Mouse (Mus musculus): ENCODE data around the gene Gtf2i. TPM values are rescaled to one million over a fixed set of nuclear protein-coding genes. Genes with fewer than 3 reads are reported as not detected.

Gtf2i gene
- polyA plus RNA-seq, 1 experiment from 2014 or later: 195 TPM

- no peaks in the 10 kb centered on the region for H3K27me3 ChIP-seq
- WGBS: 90% methylated on average over 4 of the region's 4 CpGs
- no peak for ATAC-seq
- H3K4me1 ChIP-seq: no peaks in the 10 kb centered on the region
- no peak overlapping the region for H3K4me3 ChIP-seq
- peaks cover 97% of the 10 kb centered on the region for H3K36me3 ChIP-seq (ENCODE audit: poor library complexity, severe bottlenecking)
- no peak overlapping the region for H3K27ac ChIP-seq
- H3K9me3 ChIP-seq (replicated peaks): no peaks in the 10 kb centered on the region
- no peak overlapping the region for H3K9ac ChIP-seq
- H3K4me2 ChIP-seq: no peak overlapping the region
Observed at GRCm38 (mm10) chr5:134270566-134270965, 44.0 kb downstream of the Gtf2i start.

GRCm38 (mm10) chr5:134269751-134270150 lies 44.8 kb downstream of the Gtf2i start:
- no peaks in the 10 kb centered on the region for H3K4me1 ChIP-seq
- H3K4me2 ChIP-seq: no peak overlapping the region
- H3K9me3 ChIP-seq (replicated peaks): no peaks in the 10 kb centered on the region
- no peak overlapping the region for H3K4me3 ChIP-seq
- H3K27ac ChIP-seq: no peak overlapping the region
- WGBS: 87% methylated on average over 5 of the region's 5 CpGs
- H3K9ac ChIP-seq: no peak overlapping the region
- no peaks in the 10 kb centered on the region for H3K27me3 ChIP-seq
- H3K36me3 ChIP-seq (ENCODE audit: poor library complexity, severe bottlenecking): peaks cover 97% of the 10 kb centered on the region
- no peak for ATAC-seq

- 98% methylated on average over 8 of the region's 8 CpGs for WGBS
- Histone ChIP-seq H3K9me3 (replicated peaks) (no peaks in the 10 kb centered on the region), H3K4me3 (no peak overlapping the region), H3K4me2 (no peak overlapping the region), H3K4me1 (no peaks in the 10 kb centered on the region), H3K27me3 (no peaks in the 10 kb centered on the region), H3K9ac (no peak overlapping the region), H3K36me3 (ENCODE audit: poor library complexity, severe bottlenecking) (peaks cover 99% of the 10 kb centered on the region), H3K27ac (no peak overlapping the region)
- ATAC-seq: no peak
Observed at GRCm38 (mm10) chr5:134268751-134269150, 45.8 kb downstream of the Gtf2i start.

DNA sequence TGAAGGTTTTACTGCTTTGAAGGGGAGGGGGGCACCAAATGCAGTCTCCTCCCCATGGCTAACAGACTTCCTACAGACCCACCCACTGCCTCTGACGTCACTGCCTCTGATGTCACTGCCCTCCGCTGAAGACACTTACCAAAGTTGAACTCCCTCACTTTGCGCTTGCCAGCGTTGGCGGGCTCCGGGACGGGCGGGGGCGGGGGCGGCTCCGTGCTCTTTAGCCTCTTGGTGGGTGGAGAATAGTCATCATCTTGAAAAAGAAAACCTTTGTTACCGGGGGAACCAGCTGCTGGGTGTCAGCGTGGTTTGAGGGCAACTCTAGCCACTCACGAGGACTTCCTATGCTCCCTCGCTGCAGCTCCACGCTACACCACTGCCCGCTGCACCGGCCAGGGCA lies 48.2 kb downstream of the Gtf2i start:
- H3K36me3 ChIP-seq (ENCODE audit: poor library complexity, severe bottlenecking): peaks cover 99% of the 10 kb centered on the region
- no peak overlapping the region for H3K4me2 ChIP-seq
- H3K9me3 ChIP-seq (replicated peaks): no peaks in the 10 kb centered on the region
- no peak for ATAC-seq
- H3K4me1 ChIP-seq: no peaks in the 10 kb centered on the region
- H3K4me3 ChIP-seq: no peak overlapping the region
- WGBS: 87% methylated on average over 18 of the region's 18 CpGs
- no peak overlapping the region for H3K9ac ChIP-seq
- no peak overlapping the region for H3K27ac ChIP-seq
- H3K27me3 ChIP-seq: no peaks in the 10 kb centered on the region

DNA sequence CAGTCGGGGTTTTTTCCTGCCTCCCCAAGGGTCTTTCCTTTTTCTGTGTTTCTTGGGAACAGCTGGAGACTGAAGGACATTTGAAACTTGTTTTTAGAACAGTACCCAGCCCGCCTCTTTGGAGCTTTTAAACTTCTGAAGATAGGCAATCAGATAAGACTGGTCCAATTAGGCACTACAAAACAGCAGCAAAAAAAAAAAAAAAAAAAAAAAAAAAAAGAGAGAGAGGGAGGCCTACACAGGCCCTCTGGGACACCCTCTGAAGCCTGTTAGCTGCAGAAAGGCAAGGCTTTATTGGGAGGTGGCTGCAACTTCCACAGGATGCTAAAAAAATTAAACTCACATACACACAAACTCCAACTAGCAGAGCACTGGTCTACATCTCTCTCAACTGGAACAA lies 48.7 kb downstream of the Gtf2i start:
- Histone ChIP-seq H3K4me2 (no peak overlapping the region), H3K9ac (no peak overlapping the region), H3K4me1 (no peaks in the 10 kb centered on the region), H3K9me3 (replicated peaks) (no peaks in the 10 kb centered on the region), H3K4me3 (no peak overlapping the region), H3K36me3 (ENCODE audit: poor library complexity, severe bottlenecking) (peaks cover 99% of the 10 kb centered on the region), H3K27me3 (no peaks in the 10 kb centered on the region), H3K27ac (no peak overlapping the region)
- ATAC-seq: no peak
- WGBS: 85% methylated on average over 2 of the region's 2 CpGs

DNA sequence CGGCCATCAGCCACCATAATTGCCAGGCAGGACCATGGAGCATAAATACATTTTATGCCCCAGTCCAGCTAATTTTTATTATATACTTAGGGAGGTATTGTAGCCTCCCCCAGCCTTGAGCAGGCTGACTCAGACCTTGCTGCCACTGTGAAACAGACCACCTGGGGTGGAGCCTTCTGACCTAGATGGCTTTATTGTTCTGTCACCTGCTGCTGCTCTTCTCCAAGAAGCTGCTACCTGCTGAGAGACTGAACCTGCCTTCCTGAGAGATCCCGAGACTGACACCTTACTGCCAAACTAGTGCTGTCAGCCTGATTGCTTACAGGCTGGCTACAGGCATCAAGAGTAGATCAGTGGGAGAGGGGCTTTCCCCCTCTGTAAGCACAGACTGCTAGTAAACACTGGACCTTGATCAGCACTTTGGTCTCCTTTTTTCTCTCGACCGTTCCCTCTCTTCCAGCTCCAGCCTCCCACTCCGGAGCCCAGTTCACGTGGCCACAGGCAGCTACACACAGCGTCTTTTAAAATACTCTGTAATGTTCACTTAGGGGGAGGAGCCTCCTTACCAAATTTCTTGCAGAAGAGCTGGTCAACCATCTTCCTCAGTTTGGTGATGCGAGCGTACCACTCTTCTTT lies 54.4 kb downstream of the Gtf2i start:
- ATAC-seq: no peak
- Histone ChIP-seq H3K27ac (no peak overlapping the region), H3K4me1 (no peaks in the 10 kb centered on the region), H3K4me3 (no peak overlapping the region), H3K36me3 (ENCODE audit: poor library complexity, severe bottlenecking) (peaks cover 96% of the 10 kb centered on the region), H3K9ac (no peak overlapping the region), H3K27me3 (no peaks in the 10 kb centered on the region), H3K4me2 (no peak overlapping the region), H3K9me3 (replicated peaks) (no peaks in the 10 kb centered on the region)
- WGBS: 90% methylated on average over 9 of the region's 9 CpGs

DNA sequence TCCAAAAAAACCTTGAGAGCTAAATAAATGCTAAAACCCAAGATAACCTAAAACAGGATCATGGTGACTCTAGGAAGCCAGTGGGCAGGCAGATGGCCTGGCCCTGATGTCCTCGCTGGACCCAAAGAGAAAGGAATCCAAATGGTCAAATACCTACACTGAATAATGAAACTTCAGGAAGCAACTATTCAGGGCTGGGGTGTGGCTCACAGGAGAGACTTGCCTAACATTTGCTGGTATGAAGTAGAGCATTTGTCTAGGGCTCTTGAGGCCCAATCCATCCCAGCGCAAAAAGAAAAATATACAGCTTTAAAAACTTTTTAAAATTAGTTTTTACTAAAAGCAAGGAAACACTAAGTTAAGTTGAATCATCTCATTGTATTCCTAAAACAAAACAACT lies 55.6 kb downstream of the Gtf2i start:
- 98% methylated on average over 2 of the region's 2 CpGs for WGBS
- H3K36me3 ChIP-seq (ENCODE audit: poor library complexity, severe bottlenecking): peaks cover 96% of the 10 kb centered on the region
- no peaks in the 10 kb centered on the region for H3K9me3 ChIP-seq (replicated peaks)
- no peaks in the 10 kb centered on the region for H3K4me1 ChIP-seq
- H3K9ac ChIP-seq: no peak overlapping the region
- H3K4me2 ChIP-seq: no peak overlapping the region
- H3K27me3 ChIP-seq: no peaks in the 10 kb centered on the region
- no peak for ATAC-seq
- H3K27ac ChIP-seq: no peak overlapping the region
- no peak overlapping the region for H3K4me3 ChIP-seq

- ATAC-seq: no peak
- WGBS: 86% methylated on average over 4 of the region's 4 CpGs
- peaks cover 96% of the 10 kb centered on the region for H3K36me3 ChIP-seq (ENCODE audit: poor library complexity, severe bottlenecking)
Observed at GRCm38 (mm10) chr5:134258395-134258794, 56.2 kb downstream of the Gtf2i start.

GRCm38 (mm10) chr5:134257349-134258031 lies 57.1 kb downstream of the Gtf2i start:
- Histone ChIP-seq H3K27me3 (no peaks in the 10 kb centered on the region), H3K36me3 (ENCODE audit: poor library complexity, severe bottlenecking) (peaks cover 96% of the 10 kb centered on the region), H3K4me2 (no peak overlapping the region), H3K27ac (no peak overlapping the region), H3K9ac (no peak overlapping the region), H3K4me1 (no peaks in the 10 kb centered on the region), H3K4me3 (no peak overlapping the region), H3K9me3 (replicated peaks) (no peaks in the 10 kb centered on the region)
- WGBS: 95% methylated on average over 13 of the region's 13 CpGs
- ATAC-seq: no peak

More at GRCm38 (mm10) chr5:134258395-134258794, 56.2 kb downstream of the Gtf2i start:
- no peak overlapping the region for H3K27ac ChIP-seq
- no peak overlapping the region for H3K9ac ChIP-seq
- H3K4me3 ChIP-seq: no peak overlapping the region
- H3K4me2 ChIP-seq: no peak overlapping the region
- no peaks in the 10 kb centered on the region for H3K9me3 ChIP-seq (replicated peaks)
- H3K4me1 ChIP-seq: no peaks in the 10 kb centered on the region
- H3K27me3 ChIP-seq: no peaks in the 10 kb centered on the region

- Histone ChIP-seq H3K36me3 (ENCODE audit: poor library complexity, severe bottlenecking) (peaks cover 96% of the 10 kb centered on the region), H3K4me2 (no peak overlapping the region), H3K4me1 (no peaks in the 10 kb centered on the region), H3K27me3 (no peaks in the 10 kb centered on the region), H3K9ac (no peak overlapping the region), H3K4me3 (no peak overlapping the region), H3K9me3 (replicated peaks) (no peaks in the 10 kb centered on the region), H3K27ac (no peak overlapping the region)
- WGBS: 95% methylated on average over 10 of the region's 10 CpGs
- ATAC-seq: no peak
Observed at GRCm38 (mm10) chr5:134255294-134255693, 59.3 kb downstream of the Gtf2i start.

- Histone ChIP-seq H3K9ac (no peak overlapping the region), H3K4me1 (no peaks in the 10 kb centered on the region), H3K36me3 (ENCODE audit: poor library complexity, severe bottlenecking) (peaks cover 94% of the 10 kb centered on the region), H3K27me3 (no peaks in the 10 kb centered on the region), H3K4me3 (no peak overlapping the region), H3K27ac (no peak overlapping the region), H3K4me2 (no peak overlapping the region), H3K9me3 (replicated peaks) (no peaks in the 10 kb centered on the region)
- no peak for ATAC-seq
- 82% methylated on average over 3 of the region's 3 CpGs for WGBS
Observed at GRCm38 (mm10) chr5:134253806-134254205, 60.8 kb downstream of the Gtf2i start.

- Histone ChIP-seq H3K4me1 (no peaks in the 10 kb centered on the region), H3K4me2 (no peak overlapping the region), H3K27me3 (no peaks in the 10 kb centered on the region), H3K9ac (no peak overlapping the region), H3K27ac (no peak overlapping the region), H3K36me3 (ENCODE audit: poor library complexity, severe bottlenecking) (peaks cover 98% of the 10 kb centered on the region), H3K9me3 (replicated peaks) (no peaks in the 10 kb centered on the region), H3K4me3 (no peak overlapping the region)
- no peak for ATAC-seq
- 96% methylated on average over 4 of the region's 4 CpGs for WGBS
Observed at GRCm38 (mm10) chr5:134251083-134251482, 63.5 kb downstream of the Gtf2i start.

- Histone ChIP-seq H3K27ac (no peak overlapping the region), H3K4me2 (no peak overlapping the region), H3K4me1 (no peaks in the 10 kb centered on the region), H3K9ac (no peak overlapping the region), H3K4me3 (no peak overlapping the region), H3K9me3 (replicated peaks) (no peaks in the 10 kb centered on the region), H3K36me3 (ENCODE audit: poor library complexity, severe bottlenecking) (peaks cover 98% of the 10 kb centered on the region), H3K27me3 (no peaks in the 10 kb centered on the region)
- ATAC-seq: no peak
- WGBS: 94% methylated on average over 3 of the region's 3 CpGs
Observed at GRCm38 (mm10) chr5:134250601-134251000, 64.0 kb downstream of the Gtf2i start.

Data from forebrain, embryonic 13.5 days (tissue).